Mouse (Mus musculus): ENCODE data around the gene Kit. TPM values are rescaled to one million over a fixed set of nuclear protein-coding genes. Genes with fewer than 3 reads are reported as not detected.

Gene Kit
- polyA plus RNA-seq, 1 experiment, result not detected

GRCm38 (mm10) chr5:75606898-75607297, 32.2 kb downstream of the Kit start:
- H3K4me3 ChIP-seq, result no peak overlapping the region
- peaks cover 9% of the 10 kb centered on the region for H3K27me3 ChIP-seq (ENCODE audit: control insufficient read depth, insufficient read depth, insufficient read length)
- H3K4me2 ChIP-seq (ENCODE audit: low read depth), result no peak overlapping the region
- H3ac ChIP-seq (ENCODE audit: control insufficient read depth, insufficient read length), result no peak overlapping the region
- no peaks in the 10 kb centered on the region for H3K36me3 ChIP-seq (ENCODE audit: control insufficient read depth, insufficient read depth)
- no peak for TF ChIP-seq SRF (IDR thresholded peaks at IDR 0.05; ENCODE audit: control insufficient read depth, insufficient read length, low read depth)
- no peak for TF ChIP-seq MAX (IDR thresholded peaks at IDR 0.05; ENCODE audit: low read depth)
- no peak for TF ChIP-seq TCF3 (IDR thresholded peaks at IDR 0.05; ENCODE audit: insufficient read length, low read depth)
- TF ChIP-seq POLR2AphosphoS2 (IDR thresholded peaks at IDR 0.05; ENCODE audit: insufficient read length, low read depth), result no peak
- TF ChIP-seq USF1 (IDR thresholded peaks at IDR 0.05; ENCODE audit: low read depth), result no peak
- no peak for TF ChIP-seq MYOD1 (IDR thresholded peaks at IDR 0.05; ENCODE audit: control insufficient read depth in 1 of 3, insufficient read length in 2 of 3, low read depth in 2 of 3)
- TF ChIP-seq POLR2A (IDR thresholded peaks at IDR 0.05; ENCODE audit: insufficient read length, low read depth), result no peak
- TF ChIP-seq TCF12 (IDR thresholded peaks at IDR 0.05; ENCODE audit: insufficient read depth, poor library complexity, severe bottlenecking), result no peak
- TF ChIP-seq REST (IDR thresholded peaks at IDR 0.05; ENCODE audit: insufficient read depth, insufficient read length), result no peak
- no peaks in the 10 kb centered on the region for H3K79me2 ChIP-seq (ENCODE audit: control insufficient read depth, insufficient read depth)

GRCm38 (mm10) chr5:75607971-75608370, 33.3 kb downstream of the Kit start:
- Histone ChIP-seq H3ac (ENCODE audit: control insufficient read depth, insufficient read length) (no peak overlapping the region), H3K36me3 (ENCODE audit: control insufficient read depth, insufficient read depth) (no peaks in the 10 kb centered on the region), H3K27me3 (ENCODE audit: control insufficient read depth, insufficient read depth, insufficient read length) (peaks cover 9% of the 10 kb centered on the region), H3K4me3 (no peak overlapping the region), H3K4me2 (ENCODE audit: low read depth) (no peak overlapping the region), H3K79me2 (ENCODE audit: control insufficient read depth, insufficient read depth) (no peaks in the 10 kb centered on the region)
- TF ChIP-seq TCF12 (IDR thresholded peaks at IDR 0.05; ENCODE audit: insufficient read depth, poor library complexity, severe bottlenecking) (no peak), USF1 (IDR thresholded peaks at IDR 0.05; ENCODE audit: low read depth) (no peak), POLR2AphosphoS2 (IDR thresholded peaks at IDR 0.05; ENCODE audit: insufficient read length, low read depth) (no peak), TCF3 (IDR thresholded peaks at IDR 0.05; ENCODE audit: insufficient read length, low read depth) (no peak), MYOG (IDR thresholded peaks at IDR 0.05; ENCODE audit: control insufficient read depth in 1 of 3, insufficient read depth in 1 of 3, insufficient read length in 2 of 3, low read depth in 2 of 3) (no peak), MAX (IDR thresholded peaks at IDR 0.05; ENCODE audit: low read depth) (no peak), SRF (IDR thresholded peaks at IDR 0.05; ENCODE audit: control insufficient read depth, insufficient read length, low read depth) (no peak), CEBPB (IDR thresholded peaks at IDR 0.05; ENCODE audit: insufficient read depth, poor library complexity, severe bottlenecking) (no peak), REST (IDR thresholded peaks at IDR 0.05; ENCODE audit: insufficient read depth, insufficient read length) (no peak), POLR2A (IDR thresholded peaks at IDR 0.05; ENCODE audit: insufficient read length, low read depth) (no peak), E2F4 (IDR thresholded peaks at IDR 0.05; ENCODE audit: insufficient read depth) (no peak), MYOD1 (IDR thresholded peaks at IDR 0.05; ENCODE audit: control insufficient read depth in 1 of 3, insufficient read length in 2 of 3, low read depth in 2 of 3) (no peak)

GRCm38 (mm10) chr5:75612380-75612779, 37.7 kb downstream of the Kit start:
- Histone ChIP-seq H3K4me3 (no peak overlapping the region), H3K4me2 (ENCODE audit: low read depth) (no peak overlapping the region), H3K36me3 (ENCODE audit: control insufficient read depth, insufficient read depth) (no peaks in the 10 kb centered on the region), H3K79me2 (ENCODE audit: control insufficient read depth, insufficient read depth) (no peaks in the 10 kb centered on the region), H3ac (ENCODE audit: control insufficient read depth, insufficient read length) (no peak overlapping the region), H3K27me3 (ENCODE audit: control insufficient read depth, insufficient read depth, insufficient read length) (peaks cover 10% of the 10 kb centered on the region)
- no peak for TF ChIP-seq POLR2A (IDR thresholded peaks at IDR 0.05; ENCODE audit: insufficient read length, low read depth)
- TF ChIP-seq CEBPB (IDR thresholded peaks at IDR 0.05; ENCODE audit: insufficient read depth, poor library complexity, severe bottlenecking), result no peak
- TF ChIP-seq USF1 (IDR thresholded peaks at IDR 0.05; ENCODE audit: low read depth), result no peak
- no peak for TF ChIP-seq MYOD1 (IDR thresholded peaks at IDR 0.05; ENCODE audit: control insufficient read depth in 1 of 3, insufficient read length in 2 of 3, low read depth in 2 of 3)
- TF ChIP-seq REST (IDR thresholded peaks at IDR 0.05; ENCODE audit: insufficient read depth, insufficient read length), result no peak
- no peak for TF ChIP-seq TCF12 (IDR thresholded peaks at IDR 0.05; ENCODE audit: insufficient read depth, poor library complexity, severe bottlenecking)
- TF ChIP-seq MYOG (IDR thresholded peaks at IDR 0.05; ENCODE audit: control insufficient read depth in 1 of 3, insufficient read depth in 1 of 3, insufficient read length in 2 of 3, low read depth in 2 of 3), result no peak
- no peak for TF ChIP-seq E2F4 (IDR thresholded peaks at IDR 0.05; ENCODE audit: insufficient read depth)
- TF ChIP-seq MAX (IDR thresholded peaks at IDR 0.05; ENCODE audit: low read depth), result no peak
- TF ChIP-seq POLR2AphosphoS2 (IDR thresholded peaks at IDR 0.05; ENCODE audit: insufficient read length, low read depth), result no peak
- TF ChIP-seq SRF (IDR thresholded peaks at IDR 0.05; ENCODE audit: control insufficient read depth, insufficient read length, low read depth), result no peak
- no peak for TF ChIP-seq TCF3 (IDR thresholded peaks at IDR 0.05; ENCODE audit: insufficient read length, low read depth)

GRCm38 (mm10) chr5:75612926-75613325, 38.2 kb downstream of the Kit start:
- TF ChIP-seq E2F4 (IDR thresholded peaks at IDR 0.05; ENCODE audit: insufficient read depth) (no peak), TCF3 (IDR thresholded peaks at IDR 0.05; ENCODE audit: insufficient read length, low read depth) (no peak), POLR2AphosphoS2 (IDR thresholded peaks at IDR 0.05; ENCODE audit: insufficient read length, low read depth) (no peak), USF1 (IDR thresholded peaks at IDR 0.05; ENCODE audit: low read depth) (no peak), SRF (IDR thresholded peaks at IDR 0.05; ENCODE audit: control insufficient read depth, insufficient read length, low read depth) (no peak), POLR2A (IDR thresholded peaks at IDR 0.05; ENCODE audit: insufficient read length, low read depth) (no peak), CEBPB (IDR thresholded peaks at IDR 0.05; ENCODE audit: insufficient read depth, poor library complexity, severe bottlenecking) (no peak), MYOG (IDR thresholded peaks at IDR 0.05; ENCODE audit: control insufficient read depth in 1 of 3, insufficient read depth in 1 of 3, insufficient read length in 2 of 3, low read depth in 2 of 3) (no peak), REST (IDR thresholded peaks at IDR 0.05; ENCODE audit: insufficient read depth, insufficient read length) (no peak)

More at GRCm38 (mm10) chr5:75612926-75613325, 38.2 kb downstream of the Kit start:
- H3K4me2 ChIP-seq (ENCODE audit: low read depth), result no peak overlapping the region
- no peaks in the 10 kb centered on the region for H3K36me3 ChIP-seq (ENCODE audit: control insufficient read depth, insufficient read depth)
- H3ac ChIP-seq (ENCODE audit: control insufficient read depth, insufficient read length), result no peak overlapping the region
- no peak overlapping the region for H3K4me3 ChIP-seq
- H3K27me3 ChIP-seq (ENCODE audit: control insufficient read depth, insufficient read depth, insufficient read length), result peaks cover 10% of the 10 kb centered on the region
- no peaks in the 10 kb centered on the region for H3K79me2 ChIP-seq (ENCODE audit: control insufficient read depth, insufficient read depth)

Measured in myocyte (in vitro differentiated cells).